Mouse (Mus musculus): ENCODE data around the gene Scamp5.
"Not testable (repeated sequence)": the region's sequence is repeated elsewhere in the genome, so short reads cannot be mapped to it uniquely, and the experiment has no call there.

Gene Scamp5

GRCm38 (mm10) chr9:57452624-57453462 lies 15.0 kb downstream of the Scamp5 start:
- DNase-seq (ENCODE audit: low spot score): no peak

- DNase-seq (ENCODE audit: low spot score): no peak
Measured at GRCm38 (mm10) chr9:57449715-57450114, 18.1 kb downstream of the Scamp5 start.

GRCm38 (mm10) chr9:57440620-57441019 lies 27.2 kb downstream of the Scamp5 start:
- DNase-seq (ENCODE audit: low spot score): no peak

GRCm38 (mm10) chr9:57439522-57440295 lies 28.2 kb downstream of the Scamp5 start, which contains the start of gene Ppcdc:
Gene Ppcdc, minus strand, starts transcription at chr9:57440124.
- peak; percentile 95 for DNase-seq (ENCODE audit: low spot score)

GRCm38 (mm10) chr9:57439083-57439482 lies 28.8 kb downstream of the Scamp5 start:
- peak; percentile 14 for DNase-seq (ENCODE audit: low spot score)

GRCm38 (mm10) chr9:57437896-57438614 lies 29.8 kb downstream of the Scamp5 start:
- DNase-seq (ENCODE audit: low spot score): no peak

GRCm38 (mm10) chr9:57436166-57436565 lies 31.7 kb downstream of the Scamp5 start:
- DNase-seq (ENCODE audit: low spot score): no peak

GRCm38 (mm10) chr9:57434405-57435165 lies 33.3 kb downstream of the Scamp5 start:
- DNase-seq (ENCODE audit: low spot score): no peak

- DNase-seq (ENCODE audit: low spot score): peak; percentile 96
Measured at GRCm38 (mm10) chr9:57433097-57434032, 34.5 kb downstream of the Scamp5 start.

GRCm38 (mm10) chr9:57432480-57432879 lies 35.4 kb downstream of the Scamp5 start:
- no peak for DNase-seq (ENCODE audit: low spot score)

GRCm38 (mm10) chr9:57431202-57431601 lies 36.7 kb downstream of the Scamp5 start:
- no peak for DNase-seq (ENCODE audit: low spot score)

GRCm38 (mm10) chr9:57428391-57428790 lies 39.5 kb downstream of the Scamp5 start:
- DNase-seq (ENCODE audit: low spot score): peak; percentile 24

- DNase-seq (ENCODE audit: low spot score): no peak
Measured at GRCm38 (mm10) chr9:57427937-57428336, 39.9 kb downstream of the Scamp5 start.

GRCm38 (mm10) chr9:57427123-57427522 lies 40.7 kb downstream of the Scamp5 start:
- DNase-seq (ENCODE audit: low spot score): not testable (repeated sequence)

- DNase-seq (ENCODE audit: low spot score): peak; percentile 62
Measured at GRCm38 (mm10) chr9:57425116-57425515, 42.7 kb downstream of the Scamp5 start.

GRCm38 (mm10) chr9:57424066-57424465 lies 43.8 kb downstream of the Scamp5 start:
- DNase-seq (ENCODE audit: low spot score): peak; percentile 28

- DNase-seq (ENCODE audit: low spot score): peak; percentile 12
Measured at GRCm38 (mm10) chr9:57421688-57422111, 46.2 kb downstream of the Scamp5 start.

- DNase-seq (ENCODE audit: low spot score): no peak
Measured at GRCm38 (mm10) chr9:57421121-57421571, 46.7 kb downstream of the Scamp5 start.

- DNase-seq (ENCODE audit: low spot score): peak; percentile 99
Measured at GRCm38 (mm10) chr9:57420321-57421120, 47.3 kb downstream of the Scamp5 start.
